Mouse (Mus musculus): Measurements from ENCODE around the gene Zfp322a. TPM values are rescaled to one million over a fixed set of nuclear protein-coding genes. Genes with fewer than 3 reads are reported as not detected.
A peak's percentile ranks its signal among the peaks of the same experiment; 100 is the strongest.
"Not testable (repeated sequence)": the region's sequence is repeated elsewhere in the genome, so short reads cannot be mapped to it uniquely, and the experiment has no call there.

The Zfp322a gene
- polyA plus RNA-seq, 1 experiment from 2014 or later, result 46.7 TPM

GRCm38 (mm10) chr13:23310036-23310435 is 59.0 kb downstream of the Zfp322a start:
- no peak overlapping the region for H3K27ac ChIP-seq (ENCODE audit: poor library complexity, severe bottlenecking)
- WGBS, result 2% methylated on average over 11 of the region's 11 CpGs
- H3K4me2 ChIP-seq, result peak overlapping the region; percentile 89
- peaks cover 52% of the 10 kb centered on the region for H3K27me3 ChIP-seq (replicated peaks)
- H3K36me3 ChIP-seq, result no peaks in the 10 kb centered on the region
- peak overlapping the region; percentile 58 for H3K4me3 ChIP-seq
- no peak overlapping the region for H3K9ac ChIP-seq
- H3K9me3 ChIP-seq (replicated peaks), result no peaks in the 10 kb centered on the region
- ATAC-seq (ENCODE audit: insufficient number of reproducible peaks, low FRiP score), result no peak
- H3K4me1 ChIP-seq (replicated peaks), result peaks cover 18% of the 10 kb centered on the region

- peak; percentile 45; the same call in 1 of the 2 replicates for ATAC-seq (ENCODE audit: insufficient number of reproducible peaks, low FRiP score)
- peaks cover 50% of the 10 kb centered on the region for H3K27me3 ChIP-seq (replicated peaks)
- no peaks in the 10 kb centered on the region for H3K9me3 ChIP-seq (replicated peaks)
- WGBS, result under 1% methylated on average over 28 of the region's 28 CpGs
- H3K36me3 ChIP-seq, result no peaks in the 10 kb centered on the region
- no peak overlapping the region for H3K27ac ChIP-seq (ENCODE audit: poor library complexity, severe bottlenecking)
- H3K4me3 ChIP-seq, result peak overlapping the region; percentile 58
- H3K4me1 ChIP-seq (replicated peaks), result peaks cover 18% of the 10 kb centered on the region
- H3K4me2 ChIP-seq, result peak overlapping the region; percentile 89
- H3K9ac ChIP-seq, result peak overlapping the region; percentile 56; the same call in 1 of the 2 replicates
Observed at GRCm38 (mm10) chr13:23309495-23310011, 59.5 kb downstream of the Zfp322a start.

- peak overlapping the region; percentile 58 for H3K4me3 ChIP-seq
- 0 out of 2 replicates have a peak, but pooled peaks have one; percentile 18 for ATAC-seq (ENCODE audit: insufficient number of reproducible peaks, low FRiP score)
- H3K9ac ChIP-seq; H3K9me3 ChIP-seq (replicated peaks); H3K36me3 ChIP-seq; H3K27ac ChIP-seq (ENCODE audit: poor library complexity, severe bottlenecking): not testable (repeated sequence)
- H3K4me1 ChIP-seq (replicated peaks), result peaks cover 18% of the 10 kb centered on the region
- WGBS, result 2% methylated on average over 18 of the region's 18 CpGs
- H3K27me3 ChIP-seq (replicated peaks), result peaks cover 46% of the 10 kb centered on the region
- H3K4me2 ChIP-seq, result peak overlapping the region; percentile 89
Observed at GRCm38 (mm10) chr13:23308639-23309307, 60.2 kb downstream of the Zfp322a start.

- H3K36me3 ChIP-seq, result no peaks in the 10 kb centered on the region
- 1% methylated on average over 24 of the region's 24 CpGs for WGBS
- no peaks in the 10 kb centered on the region for H3K9me3 ChIP-seq (replicated peaks)
- peaks cover 10% of the 10 kb centered on the region for H3K4me1 ChIP-seq (replicated peaks)
- peak overlapping the region; percentile 89 for H3K4me2 ChIP-seq
- ATAC-seq (ENCODE audit: insufficient number of reproducible peaks, low FRiP score), result peak; percentile 55; the same call in 1 of the 2 replicates
- H3K4me3 ChIP-seq, result peak overlapping the region; percentile 46
- peaks cover 37% of the 10 kb centered on the region for H3K27me3 ChIP-seq (replicated peaks)
- H3K9ac ChIP-seq, result peak overlapping the region; percentile 54; the same call in 1 of the 2 replicates
- H3K27ac ChIP-seq (ENCODE audit: poor library complexity, severe bottlenecking), result no peak overlapping the region
Observed at GRCm38 (mm10) chr13:23307069-23307814, 61.8 kb downstream of the Zfp322a start.

GRCm38 (mm10) chr13:23306707-23307068 is 62.3 kb downstream of the Zfp322a start:
- Histone ChIP-seq H3K36me3 (no peaks in the 10 kb centered on the region), H3K27ac (ENCODE audit: poor library complexity, severe bottlenecking) (no peak overlapping the region), H3K9me3 (replicated peaks) (no peaks in the 10 kb centered on the region), H3K4me3 (peak overlapping the region; percentile 46), H3K4me1 (replicated peaks) (peaks cover 10% of the 10 kb centered on the region), H3K4me2 (peak overlapping the region; percentile 89), H3K27me3 (replicated peaks) (peaks cover 33% of the 10 kb centered on the region), H3K9ac (peak overlapping the region; percentile 54; the same call in 1 of the 2 replicates)
- no peak for ATAC-seq (ENCODE audit: insufficient number of reproducible peaks, low FRiP score)
- WGBS, result 14% methylated on average over 10 of the region's 10 CpGs

Other genes with a start within 250 kb of the Zfp322a start
- gene Vmn1r218, start 236.1 kb downstream of the Zfp322a start, polyA plus RNA-seq (2016; fragmentation: Nextera tagmentation; extraction: Ambion mirVana), result not detected in 2 replicates
- not detected in 2 replicates for gene Vmn1r219, start 209.9 kb downstream of the Zfp322a start, polyA plus RNA-seq (2016; fragmentation: Nextera tagmentation; extraction: Ambion mirVana)
- gene Vmn1r220, start 181.2 kb downstream of the Zfp322a start, polyA plus RNA-seq (2016; fragmentation: Nextera tagmentation; extraction: Ambion mirVana), result not detected in 2 replicates
- gene Vmn1r221, start 155.1 kb downstream of the Zfp322a start, polyA plus RNA-seq (2016; fragmentation: Nextera tagmentation; extraction: Ambion mirVana), result not detected in 2 replicates
- not detected in 2 replicates for gene Vmn1r222, start 133.3 kb downstream of the Zfp322a start, polyA plus RNA-seq (2016; fragmentation: Nextera tagmentation; extraction: Ambion mirVana)
- gene Vmn1r223, start 122.1 kb downstream of the Zfp322a start, polyA plus RNA-seq (2016; fragmentation: Nextera tagmentation; extraction: Ambion mirVana), result not detected in 2 replicates
- 8.1 and 8.9 TPM in 2 replicates for gene Abt1, start 54.7 kb upstream of the Zfp322a start, polyA plus RNA-seq (2016; fragmentation: Nextera tagmentation; extraction: Ambion mirVana)
- 2.6 and 2.9 TPM in 2 replicates for gene Btn1a1, start 96.7 kb upstream of the Zfp322a start, polyA plus RNA-seq (2016; fragmentation: Nextera tagmentation; extraction: Ambion mirVana)
- 0.45 and 0.58 TPM in 2 replicates for gene Btn2a2, start 119.6 kb upstream of the Zfp322a start, polyA plus RNA-seq (2016; fragmentation: Nextera tagmentation; extraction: Ambion mirVana)
- gene Hist1h4h, start 161.8 kb upstream of the Zfp322a start, polyA plus RNA-seq (2016; fragmentation: Nextera tagmentation; extraction: Ambion mirVana), result 4.4 and 5.2 TPM in 2 replicates
- 2.7 and 7.0 TPM in 2 replicates for gene Hist1h2af, start 164.7 kb upstream of the Zfp322a start, polyA plus RNA-seq (2016; fragmentation: Nextera tagmentation; extraction: Ambion mirVana)
- 3.9 and 4.0 TPM in 2 replicates for gene Hist1h3g, start 166.2 kb upstream of the Zfp322a start, polyA plus RNA-seq (2016; fragmentation: Nextera tagmentation; extraction: Ambion mirVana)
- 0.26 and 0.28 TPM in 2 replicates for gene Hist1h2bh, start 174.2 kb upstream of the Zfp322a start, polyA plus RNA-seq (2016; fragmentation: Nextera tagmentation; extraction: Ambion mirVana)
- 0.32 and 0.36 TPM in 2 replicates for gene Hist1h3f, start 174.8 kb upstream of the Zfp322a start, polyA plus RNA-seq (2016; fragmentation: Nextera tagmentation; extraction: Ambion mirVana)
- 0.95 TPM in 1 of 2 replicates, not detected in the other for gene Hist1h4f, start 182.4 kb upstream of the Zfp322a start, polyA plus RNA-seq (2016; fragmentation: Nextera tagmentation; extraction: Ambion mirVana)
- 0.21 and 0.26 TPM in 2 replicates for gene Hist1h1d, start 184.1 kb upstream of the Zfp322a start, polyA plus RNA-seq (2016; fragmentation: Nextera tagmentation; extraction: Ambion mirVana)
- 1.7 and 2.1 TPM in 2 replicates for gene Hist1h3e, start 193.2 kb upstream of the Zfp322a start, polyA plus RNA-seq (2016; fragmentation: Nextera tagmentation; extraction: Ambion mirVana)
- 40.3 and 45.8 TPM in 2 replicates for gene Hist1h2ae, start 202.0 kb upstream of the Zfp322a start, polyA plus RNA-seq (2016; fragmentation: Nextera tagmentation; extraction: Ambion mirVana)
- gene Hist1h2bg, start 202.2 kb upstream of the Zfp322a start, polyA plus RNA-seq (2016; fragmentation: Nextera tagmentation; extraction: Ambion mirVana), result 4.5 and 4.8 TPM in 2 replicates
- gene Hist1h2bf, start 205.0 kb upstream of the Zfp322a start, polyA plus RNA-seq (2016; fragmentation: Nextera tagmentation; extraction: Ambion mirVana), result 1.5 and 2.0 TPM in 2 replicates
- 1.1 and 2.3 TPM in 2 replicates for gene Hist1h2ad, start 205.2 kb upstream of the Zfp322a start, polyA plus RNA-seq (2016; fragmentation: Nextera tagmentation; extraction: Ambion mirVana)
- 1.4 and 1.6 TPM in 2 replicates for gene Hist1h3d, start 206.6 kb upstream of the Zfp322a start, polyA plus RNA-seq (2016; fragmentation: Nextera tagmentation; extraction: Ambion mirVana)
- gene Hist1h4d, start 212.4 kb upstream of the Zfp322a start, polyA plus RNA-seq (2016; fragmentation: Nextera tagmentation; extraction: Ambion mirVana), result 43.5 and 46.9 TPM in 2 replicates

Data from heart, embryonic 12.5 days (tissue).